Mouse (Mus musculus): ENCODE results near the gene Nacc1. TPM values are rescaled to one million over a fixed set of nuclear protein-coding genes. Genes with fewer than 3 reads are reported as not detected.

Nacc1 gene
- total RNA-seq, 2 experiments from 2014 or later = 65.0 to 68.7 TPM

DNA sequence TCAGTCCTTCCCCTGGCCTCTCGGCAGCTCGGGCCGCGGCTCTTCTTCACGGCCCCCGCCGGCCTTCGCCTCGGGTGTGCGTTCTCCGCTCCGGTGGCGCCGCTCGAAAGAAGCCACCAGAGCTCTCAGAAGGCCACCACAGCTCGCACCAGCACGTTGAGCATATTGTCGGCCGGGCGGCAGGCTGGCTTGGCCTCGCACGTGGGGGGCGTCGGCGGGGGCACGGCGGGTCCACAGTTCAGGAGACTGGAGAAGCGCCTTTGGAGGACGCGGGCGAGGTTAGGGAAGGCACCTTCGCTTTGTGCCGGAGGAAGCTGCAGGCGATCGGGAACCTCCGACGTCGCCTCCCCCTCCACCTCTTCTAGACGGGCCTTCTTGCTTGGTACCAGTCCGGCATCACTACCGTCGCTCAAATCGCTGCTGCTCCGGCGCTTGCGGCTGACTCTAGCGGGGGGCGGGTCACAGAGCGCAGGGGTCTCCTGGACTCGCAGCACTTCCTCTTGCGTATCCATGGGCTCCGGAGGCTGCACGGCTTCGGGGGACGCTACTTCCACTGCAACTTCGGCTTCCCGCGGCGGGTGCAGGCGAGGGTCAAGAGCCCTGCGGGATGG lies 25.6 kb downstream of the Nacc1 start:
- peak; percentile 61 for DNase-seq

DNA sequence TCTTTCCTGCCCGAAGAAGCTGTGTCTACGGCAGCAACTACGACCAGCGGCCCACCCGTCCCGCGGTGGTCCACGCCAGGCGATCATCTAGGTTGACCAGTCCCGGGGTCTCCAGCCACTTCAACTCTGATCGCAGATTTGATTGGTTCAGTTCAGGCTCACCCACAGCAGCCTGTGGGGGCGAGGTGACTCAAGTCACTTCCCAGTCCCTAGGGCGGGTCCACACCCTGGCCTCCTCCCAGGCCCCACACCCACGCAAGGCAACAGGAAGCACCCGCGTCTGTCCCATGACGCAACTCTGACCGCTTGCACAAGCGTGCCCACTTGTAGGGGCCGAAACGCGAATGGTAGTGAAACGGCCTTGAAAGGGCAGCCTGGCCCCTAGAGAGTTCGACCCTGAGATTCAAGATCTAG lies 26.2 kb downstream of the Nacc1 start:
- DNase-seq = peak; percentile 92

DNA sequence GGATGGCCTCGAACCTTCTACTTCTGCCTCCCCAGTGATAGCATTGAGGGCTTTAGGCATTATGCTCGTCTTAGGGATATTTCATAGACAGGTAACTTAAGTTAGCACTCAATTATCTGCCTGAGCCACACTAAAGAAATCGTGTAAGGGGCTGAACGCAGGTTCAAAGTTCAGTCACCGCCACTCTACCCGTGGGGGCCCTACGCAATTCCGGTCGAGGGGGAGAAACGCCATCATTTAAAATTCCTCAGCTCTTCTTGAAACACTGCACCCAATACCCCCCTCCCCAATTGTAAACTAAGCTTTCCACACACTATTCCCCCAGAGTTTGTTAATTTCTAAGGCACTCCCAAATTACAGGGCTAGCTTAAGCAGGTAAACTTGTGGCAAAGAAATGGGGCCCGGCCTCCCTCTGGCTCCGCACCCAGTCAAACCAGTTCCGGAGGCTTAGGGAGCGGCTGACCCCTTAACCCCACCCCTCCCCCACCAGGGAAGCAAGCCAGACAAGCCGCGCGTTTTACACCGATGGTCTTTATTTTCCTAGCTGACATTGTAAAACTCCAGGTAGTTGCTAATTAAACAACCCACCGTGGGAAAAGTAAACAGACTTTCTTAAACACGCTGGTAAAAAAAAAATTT lies 26.7 kb downstream of the Nacc1 start:
- peak; percentile 63 for DNase-seq

DNA sequence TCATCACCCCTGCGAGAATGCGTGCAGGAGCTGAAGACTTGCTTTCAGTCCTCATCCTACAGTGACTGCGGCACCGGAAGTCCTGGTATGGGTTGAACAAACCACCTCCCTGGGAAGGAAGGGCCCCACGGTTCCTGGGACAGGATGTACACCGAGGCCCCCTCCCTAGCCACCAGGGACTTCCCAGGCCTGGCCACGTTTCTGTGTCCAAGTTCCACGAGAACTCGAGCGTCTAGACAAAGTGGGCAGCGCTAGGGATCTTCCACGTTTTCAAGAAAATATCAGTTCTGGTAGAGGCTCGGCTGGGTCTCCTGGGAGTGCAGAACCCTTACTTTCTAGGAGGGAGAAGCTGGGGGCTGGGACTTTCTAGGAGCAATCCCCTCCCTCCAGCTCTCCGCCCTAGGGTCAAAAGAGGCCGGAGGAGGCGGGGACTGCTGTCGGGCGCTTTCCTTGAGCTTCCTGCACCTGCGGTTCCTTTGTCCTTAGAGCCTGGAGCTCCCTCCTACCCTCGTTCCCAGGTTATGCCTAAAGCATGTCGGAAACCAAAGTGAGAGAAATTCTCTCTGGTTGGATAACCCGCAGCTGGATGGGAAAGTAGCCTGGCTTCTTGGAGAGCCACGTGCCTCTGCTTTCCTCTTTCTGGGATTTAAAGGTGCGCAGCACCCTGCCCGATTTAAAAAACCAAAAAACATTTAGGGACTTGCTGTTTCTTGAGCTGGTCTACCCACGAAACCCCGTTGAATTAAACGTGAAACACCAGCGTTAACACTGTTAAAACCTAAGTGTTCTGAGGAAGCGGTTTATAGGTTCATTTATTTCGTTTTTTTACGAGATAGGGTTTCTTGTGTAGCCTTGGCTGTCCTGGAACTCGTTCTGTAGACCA lies 27.5 kb downstream of the Nacc1 start:
- DNase-seq = peak; percentile 77

GRCm38 (mm10) chr8:84658951-84659350 lies 28.7 kb downstream of the Nacc1 start:
- no peak for DNase-seq

DNA sequence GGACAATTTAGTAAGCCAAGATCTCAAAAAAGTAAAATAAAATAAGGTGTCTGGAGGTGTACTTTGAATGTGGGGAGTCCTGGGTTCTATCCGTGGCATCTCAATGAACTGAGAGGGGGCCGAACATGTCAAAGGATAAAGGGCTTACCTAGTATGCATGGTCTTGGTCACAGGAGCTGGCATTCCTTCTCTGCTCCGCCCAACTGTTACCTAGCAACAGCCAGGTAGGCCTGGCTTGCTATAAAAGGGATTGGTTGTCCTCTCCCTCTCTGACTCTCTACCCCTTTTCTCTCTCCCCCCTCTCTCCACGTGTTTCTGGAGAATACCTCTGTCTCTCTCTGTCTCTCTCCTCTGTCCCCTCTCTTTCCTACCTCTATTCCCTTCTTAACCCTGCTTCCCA lies 30.0 kb downstream of the Nacc1 start:
- no peak for DNase-seq

GRCm38 (mm10) chr8:84657203-84657602 lies 30.5 kb downstream of the Nacc1 start:
- DNase-seq = no peak

GRCm38 (mm10) chr8:84656641-84657126 lies 31.0 kb downstream of the Nacc1 start:
- peak; percentile 83 for DNase-seq

- DNase-seq = peak; percentile 59
Observed at GRCm38 (mm10) chr8:84656191-84656525, 31.5 kb downstream of the Nacc1 start.

DNA sequence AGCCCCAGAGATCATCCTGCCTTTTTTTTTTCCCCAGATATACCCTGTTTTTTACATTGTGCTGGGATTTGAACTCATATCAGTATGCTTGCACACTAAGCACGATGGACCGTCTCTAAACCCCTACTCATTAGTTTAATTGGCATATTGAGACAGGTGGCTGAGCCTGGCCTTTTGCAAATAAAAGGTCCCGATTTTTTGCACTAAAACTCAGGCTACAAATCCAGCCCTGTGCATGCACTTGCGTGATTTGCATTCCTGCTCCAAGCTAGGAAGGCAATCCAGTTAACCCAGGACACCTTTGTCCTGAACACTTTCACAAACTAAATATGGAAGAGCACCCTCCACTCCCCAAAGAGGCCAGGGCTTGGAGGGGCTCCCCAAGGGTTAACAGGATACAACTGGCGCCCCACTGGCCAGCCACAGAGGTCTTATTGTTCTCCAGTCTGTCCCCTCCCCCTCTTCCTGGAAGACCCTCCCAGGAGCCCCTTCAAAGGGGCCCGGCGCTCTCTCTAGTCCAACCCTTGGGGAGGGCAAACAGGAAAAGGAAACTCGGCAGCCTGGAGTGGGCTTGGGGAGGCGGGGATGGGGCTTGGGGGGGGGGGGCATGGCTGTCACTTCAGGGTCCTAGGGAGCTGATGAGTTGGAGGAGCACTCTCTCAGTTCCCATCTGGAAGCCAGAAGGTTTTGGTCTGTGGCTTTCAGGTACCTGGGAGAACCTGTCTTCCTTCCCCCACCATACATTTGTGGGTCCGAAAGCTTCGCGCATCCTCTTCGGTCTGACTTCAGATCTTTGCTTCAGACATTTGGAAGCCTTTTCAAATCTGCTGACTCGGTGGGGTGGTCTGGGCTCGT lies 32.1 kb downstream of the Nacc1 start:
- peak; percentile 64 for DNase-seq

- DNase-seq = peak; percentile 24
Observed at GRCm38 (mm10) chr8:84654597-84654996, 33.1 kb downstream of the Nacc1 start.

DNA sequence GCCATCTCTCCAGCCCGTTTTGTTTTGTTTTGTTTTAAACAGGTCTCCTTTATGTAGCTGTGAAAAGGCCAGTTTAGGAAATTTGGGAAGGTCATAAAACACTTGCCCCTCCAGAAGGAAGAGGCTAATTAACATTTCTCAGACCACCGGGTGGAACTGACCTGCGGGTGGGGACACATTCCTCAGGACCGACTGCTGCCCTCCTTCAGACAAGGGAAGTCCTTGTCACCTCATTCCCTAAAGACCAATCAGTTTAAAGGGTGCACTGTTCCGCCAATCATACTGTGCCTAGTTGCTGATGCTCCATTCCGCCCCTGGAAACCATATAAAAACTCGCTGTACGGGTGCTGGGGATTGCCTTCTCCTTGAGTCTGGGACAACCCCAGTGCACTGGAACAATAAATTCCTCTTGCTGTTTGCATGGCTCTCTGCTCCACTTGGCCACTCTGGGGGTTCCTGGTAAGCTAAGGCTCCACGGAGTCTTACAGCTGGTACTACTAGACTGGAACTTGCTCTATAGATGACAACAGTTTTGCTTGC lies 34.5 kb downstream of the Nacc1 start:
- DNase-seq = peak; percentile 3

DNA sequence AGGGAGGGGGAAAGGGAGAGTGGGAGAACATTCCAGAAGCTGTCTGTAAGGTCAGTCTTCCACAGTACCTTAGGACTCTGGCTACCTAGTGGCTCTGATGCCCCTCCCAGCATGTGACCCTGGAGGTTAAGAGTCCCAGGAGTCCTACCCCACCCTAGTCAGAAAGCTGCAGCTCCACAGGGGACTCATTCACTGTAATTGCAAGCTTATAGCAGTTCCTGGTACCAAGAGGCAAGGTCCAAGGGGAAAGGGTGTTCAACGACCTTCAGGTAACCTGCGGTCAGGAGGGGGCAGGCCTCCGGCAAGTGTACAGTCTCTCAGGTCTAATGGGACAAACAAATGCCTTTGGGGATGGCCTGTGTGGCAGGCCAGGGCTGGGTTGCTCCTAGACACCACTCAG lies 37.4 kb downstream of the Nacc1 start:
- no peak for DNase-seq

DNA sequence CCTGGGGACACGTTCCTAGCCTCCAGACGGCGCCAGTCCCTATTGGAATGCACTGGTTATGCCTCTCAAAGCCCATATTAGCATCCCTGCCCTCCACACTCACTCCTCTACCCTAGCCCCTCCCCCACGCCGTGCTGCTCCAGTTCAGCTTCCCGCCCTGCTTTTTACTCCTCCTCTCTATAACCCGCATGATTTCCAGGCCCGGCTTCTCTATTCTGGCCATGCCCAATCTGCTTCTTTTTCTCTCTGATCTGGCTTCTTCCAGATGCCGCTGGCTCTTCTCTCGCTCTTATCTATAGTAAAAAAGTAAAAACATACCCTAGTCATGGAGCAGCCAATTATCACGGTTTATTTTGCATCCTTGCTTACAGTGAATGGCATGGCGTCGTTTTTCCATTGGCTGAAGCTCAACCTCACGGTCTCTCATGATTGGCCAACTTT lies 40.2 kb downstream of the Nacc1 start:
- peak; percentile 28 for DNase-seq

- no peak for DNase-seq
Observed at GRCm38 (mm10) chr8:84646800-84647199, 40.9 kb downstream of the Nacc1 start.

GRCm38 (mm10) chr8:84643019-84643418 lies 44.6 kb downstream of the Nacc1 start:
- DNase-seq = no peak

DNA sequence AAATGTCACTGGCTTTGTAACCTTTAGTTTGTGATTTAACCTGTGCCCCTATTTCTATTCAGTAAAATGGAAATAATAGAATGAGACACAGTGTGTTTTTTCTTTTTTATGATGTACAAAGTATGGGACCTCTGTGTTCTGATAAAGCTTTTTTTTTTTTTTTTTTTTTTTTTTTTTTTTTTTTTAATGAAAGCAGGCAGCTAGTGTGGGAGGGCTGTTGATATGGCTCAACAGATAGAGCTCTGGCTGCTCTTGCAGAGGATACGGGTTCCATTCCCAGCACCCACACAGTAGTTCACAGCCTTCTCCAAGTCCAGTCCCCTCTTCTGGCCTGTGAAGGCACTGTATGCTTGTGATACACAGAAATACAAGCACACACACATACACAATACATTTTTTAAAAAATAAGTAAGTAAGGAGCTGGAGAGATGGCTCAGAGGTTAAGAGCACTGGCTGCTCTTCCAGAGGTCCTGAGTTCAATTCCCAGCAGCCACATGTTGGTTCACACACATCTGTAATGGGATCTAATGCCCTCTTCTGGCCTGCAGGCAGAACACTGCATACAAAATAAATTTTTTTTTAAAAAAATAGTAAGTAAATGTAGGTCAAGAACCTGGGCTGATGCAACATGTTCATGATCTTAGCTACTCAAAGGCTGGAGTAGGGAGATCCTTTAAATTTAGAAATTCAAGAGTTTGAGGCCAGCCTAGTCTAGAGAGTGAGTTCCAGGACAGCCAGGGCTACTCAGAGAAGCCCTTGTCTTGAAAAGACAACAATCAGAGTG lies 45.9 kb downstream of the Nacc1 start:
- DNase-seq = no peak

DNA sequence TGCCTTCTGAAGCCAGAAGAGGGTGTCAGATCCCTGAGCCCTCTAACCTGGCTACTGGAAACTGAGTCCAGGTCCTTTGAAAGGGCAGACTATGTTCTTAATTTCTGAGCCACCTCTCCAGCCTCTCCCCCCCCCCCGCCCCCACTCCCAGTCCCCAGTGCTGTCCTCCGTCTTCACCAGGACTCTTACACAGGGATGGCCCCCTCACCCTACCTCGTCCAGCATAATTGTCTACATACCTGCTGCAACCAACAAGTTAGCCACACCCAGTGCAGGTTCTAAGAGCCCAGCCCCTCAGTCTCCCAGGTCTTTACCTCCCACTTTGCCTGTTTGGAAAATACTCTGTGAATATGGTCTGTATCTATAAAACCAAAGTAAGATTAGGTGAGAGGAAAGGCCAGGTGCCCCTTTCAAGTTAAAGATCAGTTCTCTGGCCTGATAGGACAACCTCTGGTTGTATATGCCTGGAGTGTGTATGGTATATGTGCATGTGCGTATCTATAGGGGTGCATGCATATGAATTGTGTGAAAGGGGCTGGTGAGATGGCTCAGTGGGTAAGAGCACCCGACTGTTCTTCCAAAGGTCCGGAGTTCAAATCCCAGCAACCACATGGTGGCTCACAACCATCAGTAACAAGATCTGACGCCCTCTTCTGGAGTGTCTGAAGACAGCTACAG lies 46.9 kb downstream of the Nacc1 start:
- DNase-seq = no peak

DNA sequence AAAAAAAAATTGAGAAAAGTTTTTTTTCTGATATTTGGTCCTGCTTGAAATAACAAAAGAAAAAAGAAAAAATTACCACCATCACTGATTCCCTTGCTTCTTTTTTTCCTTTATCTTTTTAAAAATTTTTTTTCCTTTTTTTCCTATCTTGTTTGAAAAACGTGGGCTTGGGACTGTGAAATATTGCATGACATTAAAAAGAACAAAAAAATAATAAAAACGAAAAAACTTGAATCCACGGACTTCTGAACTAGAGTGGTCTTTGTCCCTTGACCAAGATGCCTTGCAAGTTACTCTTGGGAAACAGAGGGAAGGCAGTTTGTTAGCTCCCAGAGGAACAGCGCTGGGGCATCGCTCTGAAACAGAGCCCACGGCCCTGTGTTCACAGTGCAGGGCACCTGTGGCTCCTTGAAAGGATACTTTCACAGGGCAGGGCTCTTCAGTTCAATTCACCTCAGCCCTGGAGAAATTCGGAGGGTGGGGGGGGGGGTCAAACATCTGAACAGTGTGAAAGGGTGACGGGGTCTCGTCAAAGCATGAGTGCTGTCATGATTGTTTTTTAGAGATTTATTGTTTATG lies 47.6 kb downstream of the Nacc1 start:
- DNase-seq = no peak
